ENCODE assay signal across 9 mouse cellular contexts in genomic region chr19:4478190-4478516, GRCm38 (mm10). TPM values are rescaled to one million over a fixed set of nuclear protein-coding genes. Genes with fewer than 3 reads are reported as not detected.
DNase-seq lines count a peak whose midpoint lies in the region; ATAC-seq lines count a peak whose summit lies in the region.
"Had no signal": no experiment of that assay in that cellular context is flagged by ENCODE, and none has a peak within 500 bp of the region (broad histone marks: within the 10 kb centered on the region; RNA-seq: fewer than 3 reads in every experiment).

No protein-coding gene starts in this region.

- H3K4me3 ChIP-seq in intestine, embryonic 14.5 days (ENCODE audit: low read depth, low read length), result no peak overlapping the region
- no peak overlapping the region for H3K4me3 ChIP-seq in intestine, embryonic 16.5 days (ENCODE audit: low read length)
- H3K4me3 ChIP-seq: midbrain, embryonic 15.5 days had no signal

- DNase-seq in intestine, embryonic 14.5 days (ENCODE audit: low spot score), result no peak
- peak; percentile 24 for DNase-seq in 416B (ENCODE audit: low read depth)
- peak; percentile 17 to 25 for DNase-seq in B cell, adult 2 months
- no peak for DNase-seq in right cerebral cortex, adult 2 months (ENCODE audit: low spot score in 2 of 2)
- DNase-seq: right cerebral cortex, postnatal 4 days had no signal

- no peak overlapping the region for H3K4me2 ChIP-seq in intestine, embryonic 14.5 days (ENCODE audit: low read length)
- H3K4me2 ChIP-seq in intestine, embryonic 16.5 days (ENCODE audit: low read depth, low read length), result no peak overlapping the region
- H3K4me2 ChIP-seq: midbrain, embryonic 15.5 days had no signal

- H3K4me1 ChIP-seq in intestine, embryonic 14.5 days (replicated peaks; ENCODE audit: control insufficient read depth, insufficient read depth, low read length), result 0 out of 2 replicates have a peak, but pooled peaks cover 4% of the 10 kb centered on the region
- H3K4me1 ChIP-seq in intestine, embryonic 16.5 days (ENCODE audit: control insufficient read depth, insufficient read depth, low read length), result peaks cover 11% of the 10 kb centered on the region

- WGBS in intestine, embryonic 14.5 days, result 33% methylated on average over 1 of the region's 1 CpGs
- 33% methylated on average over 1 of the region's 1 CpGs for WGBS in intestine, embryonic 16.5 days

- H3K27me3 ChIP-seq in intestine, embryonic 14.5 days (replicated peaks; ENCODE audit: control insufficient read depth, insufficient read depth, low read length), result peaks cover 42% of the 10 kb centered on the region
- peaks cover 26% of the 10 kb centered on the region for H3K27me3 ChIP-seq in intestine, embryonic 16.5 days (replicated peaks; ENCODE audit: control insufficient read depth, insufficient read depth, low read length)

- H3K9ac ChIP-seq in intestine, embryonic 14.5 days (ENCODE audit: low read length), result no peak overlapping the region
- no peak overlapping the region for H3K9ac ChIP-seq in intestine, embryonic 16.5 days (ENCODE audit: low read depth, low read length)
- H3K9ac ChIP-seq: midbrain, embryonic 15.5 days had no signal

- no peaks in the 10 kb centered on the region for H3K36me3 ChIP-seq in intestine, embryonic 14.5 days (ENCODE audit: control insufficient read depth, insufficient read depth, low read length)
- H3K36me3 ChIP-seq in intestine, embryonic 16.5 days (ENCODE audit: control insufficient read depth, insufficient read depth, low read length), result no peaks in the 10 kb centered on the region
- H3K36me3 ChIP-seq: midbrain, embryonic 15.5 days had no signal

- ATAC-seq in intestine, embryonic 14.5 days (replicated peaks; ENCODE audit: low FRiP score, low TSS enrichment, low read depth), result 0 out of 2 replicates have a peak, but pooled peaks have one; percentile 18
- no peak for ATAC-seq in intestine, embryonic 16.5 days
- 0 out of 2 replicates have a peak, but pooled peaks have one; percentile 17 for ATAC-seq in erythroblast, adult 5-6 weeks (replicated peaks; ENCODE audit: low FRiP score, poor library complexity, severe bottlenecking)
- no peak for ATAC-seq in activated CD4-positive, CD25-positive, alpha-beta regulatory T cell, adult 4 months
- ATAC-seq: midbrain, embryonic 15.5 days had no signal

- H3K9me3 ChIP-seq in intestine, embryonic 14.5 days (ENCODE audit: control insufficient read depth, low read length), result no peaks in the 10 kb centered on the region
- no peaks in the 10 kb centered on the region for H3K9me3 ChIP-seq in intestine, embryonic 16.5 days (ENCODE audit: control insufficient read depth, low read length)
- H3K9me3 ChIP-seq: midbrain, embryonic 15.5 days had no signal

- H3K27ac ChIP-seq in intestine, embryonic 14.5 days (ENCODE audit: low read depth), result no peak overlapping the region
- no peak overlapping the region for H3K27ac ChIP-seq in intestine, embryonic 16.5 days (ENCODE audit: low read length)
- H3K27ac ChIP-seq: midbrain, embryonic 15.5 days had no signal

RNA-seq across cellular contexts. Expression of gene Syt12, which starts 0.9 kb away (rescaled TPM):
- 0.27 and 0.47 TPM in 2 replicates for polyA plus RNA-seq in intestine, embryonic 14.5 days (2014; fragmentation: Nextera tagmentation; extraction: Ambion mirVana)
- polyA plus RNA-seq in intestine, embryonic 16.5 days (2015; fragmentation: Nextera tagmentation; extraction: Ambion mirVana), result 0.34 and 0.36 TPM in 2 replicates
- total RNA-seq in erythroblast, adult 5-6 weeks (2015; ENCODE audit: low replicate concordance), result not detected in 2 replicates
- total RNA-seq in erythroblast, adult 5-6 weeks (2017; ENCODE audit: low replicate concordance), result not detected in 2 replicates
- under 1 TPM in 1 of 2 experiments, not detected in 1; 0.14 TPM for polyA plus RNA-seq in activated CD4-positive, CD25-positive, alpha-beta regulatory T cell, adult 4 months (2017; shearing (Covaris generic))

RNA-seq across cellular contexts. Expression of gene 2010003K11Rik, which starts 20.2 kb away (rescaled TPM):
- not detected in 2 replicates for polyA plus RNA-seq in intestine, embryonic 14.5 days (2014; fragmentation: Nextera tagmentation; extraction: Ambion mirVana)
- 21.6 and 35.7 TPM in 2 replicates for polyA plus RNA-seq in intestine, embryonic 16.5 days (2015; fragmentation: Nextera tagmentation; extraction: Ambion mirVana)
- total RNA-seq in erythroblast, adult 5-6 weeks (2015; ENCODE audit: low replicate concordance), result not detected in 2 replicates
- 0.94 TPM in 1 of 2 replicates, not detected in the other for total RNA-seq in erythroblast, adult 5-6 weeks (2017; ENCODE audit: low replicate concordance)
- polyA plus RNA-seq in activated CD4-positive, CD25-positive, alpha-beta regulatory T cell, adult 4 months (2017; shearing (Covaris generic)), result not detected
- polyA plus RNA-seq: midbrain, embryonic 15.5 days had no signal

RNA-seq across cellular contexts. Expression of gene Pcx, which starts 32.1 kb away (rescaled TPM):
- polyA plus RNA-seq in intestine, embryonic 14.5 days (2014; fragmentation: Nextera tagmentation; extraction: Ambion mirVana), result 8.5 and 9.7 TPM in 2 replicates
- polyA plus RNA-seq in intestine, embryonic 16.5 days (2015; fragmentation: Nextera tagmentation; extraction: Ambion mirVana), result 16.6 and 17.7 TPM in 2 replicates
- 15.0 and 32.6 TPM in 2 replicates for total RNA-seq in erythroblast, adult 5-6 weeks (2015; ENCODE audit: low replicate concordance)
- 31.5 and 31.9 TPM in 2 replicates for total RNA-seq in erythroblast, adult 5-6 weeks (2017; ENCODE audit: low replicate concordance)
- 1 to 10 TPM; 1.0 to 1.5 TPM for polyA plus RNA-seq in activated CD4-positive, CD25-positive, alpha-beta regulatory T cell, adult 4 months (2017; shearing (Covaris generic))

RNA-seq across cellular contexts. Expression of gene Rhod, which starts 38.9 kb away (rescaled TPM):
- polyA plus RNA-seq in intestine, embryonic 14.5 days (2014; fragmentation: Nextera tagmentation; extraction: Ambion mirVana), result 22.1 and 30.9 TPM in 2 replicates
- polyA plus RNA-seq in intestine, embryonic 16.5 days (2015; fragmentation: Nextera tagmentation; extraction: Ambion mirVana), result 24.1 and 28.2 TPM in 2 replicates
- not detected in 2 replicates for total RNA-seq in erythroblast, adult 5-6 weeks (2015; ENCODE audit: low replicate concordance)
- not detected in 2 replicates for total RNA-seq in erythroblast, adult 5-6 weeks (2017; ENCODE audit: low replicate concordance)
- polyA plus RNA-seq in activated CD4-positive, CD25-positive, alpha-beta regulatory T cell, adult 4 months (2017; shearing (Covaris generic)), result 1 to 10 TPM; 1.9 to 3.2 TPM

Comparison
In these comparisons a context has a peak if more than half of its experiments do, and no peak if none do; other contexts are left out.
1. ATAC-seq: peak in intestine, embryonic 14.5 days (single experiment) and erythroblast, adult 5-6 weeks (single experiment); none in intestine, embryonic 16.5 days (single experiment) and activated CD4-positive, CD25-positive, alpha-beta regulatory T cell, adult 4 months (single experiment).
2. RNA of gene 2010003K11Rik, which starts 20.2 kb away (polyA plus RNA-seq): 21.6 to 35.7 TPM in intestine, embryonic 16.5 days; not detected in intestine, embryonic 14.5 days and not detected in activated CD4-positive, CD25-positive, alpha-beta regulatory T cell, adult 4 months; every median in the first group is over 10 times any median in the second.
3. DNase-seq: peak in 416B (single experiment) and B cell, adult 2 months (2 of 2); none in intestine, embryonic 14.5 days (single experiment) and right cerebral cortex, adult 2 months (0 of 2).